Mouse (Mus musculus): ENCODE measurements around the gene Gm572. TPM values are rescaled to one million over a fixed set of nuclear protein-coding genes. Genes with fewer than 3 reads are reported as not detected.

Gm572 gene
- polyA plus RNA-seq, 1 experiment = 0.07 TPM

DNA sequence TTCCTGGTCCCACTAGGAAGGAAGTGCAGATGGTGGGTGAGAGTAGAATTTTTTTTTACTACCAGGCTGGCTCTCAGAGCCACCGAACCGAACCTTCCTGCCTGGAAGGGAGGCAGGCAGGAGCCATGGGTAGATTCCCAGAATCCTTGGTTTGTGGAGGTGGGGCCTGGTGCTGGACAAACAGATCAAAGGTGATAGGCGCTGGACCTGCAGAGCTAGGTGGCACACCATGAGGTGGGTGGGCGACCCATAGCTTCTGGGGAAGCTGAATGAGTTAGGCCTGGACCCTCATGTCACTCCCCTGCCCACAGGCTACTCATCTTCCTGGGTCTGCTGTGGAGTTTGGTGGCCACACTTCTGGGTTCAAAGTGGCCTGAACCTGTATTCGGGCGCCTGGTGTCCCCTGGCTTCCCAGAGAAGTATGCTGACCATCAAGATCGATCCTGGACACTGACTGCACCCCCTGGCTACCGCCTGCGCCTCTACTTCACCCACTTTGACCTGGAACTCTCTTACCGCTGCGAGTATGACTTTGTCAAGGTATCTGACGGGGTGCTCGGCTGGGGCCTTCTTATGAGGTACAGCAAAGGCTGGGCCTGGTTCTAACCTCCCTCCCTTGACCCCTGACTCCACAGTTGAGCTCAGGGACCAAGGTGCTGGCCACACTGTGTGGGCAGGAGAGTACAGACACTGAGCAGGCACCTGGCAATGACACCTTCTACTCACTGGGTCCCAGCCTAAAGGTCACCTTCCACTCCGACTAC lies 40.6 kb upstream of the Gm572 start, which contains the start of gene Masp2:
Masp2 (plus strand) TSS at position 198 of the 764 bp plus-strand sequence.
- Histone ChIP-seq H3K36me3 (ENCODE audit: control insufficient read depth, insufficient read depth, low read length) (0 out of 2 replicates have a peak, but pooled peaks cover 2% of the 10 kb centered on the region), H3K27ac (ENCODE audit: insufficient read depth, low read length) (no peak within 1 kb of the TSS), H3K4me1 (ENCODE audit: control insufficient read depth, insufficient read depth, insufficient read length) (no peaks in the 10 kb centered on the region), H3K4me3 (ENCODE audit: extremely low read depth, insufficient read depth, insufficient read length) (no peak within 1 kb of the TSS), H3K27me3 (ENCODE audit: control insufficient read depth, insufficient read depth, low read length) (no peaks in the 10 kb centered on the region)
- no peak for DNase-seq (ENCODE audit: low read depth in 1 of 2, low spot score in 2 of 2)
- TF ChIP-seq CTCF (IDR thresholded peaks at IDR 0.05; ENCODE audit: extremely low read depth, insufficient read depth, insufficient read length, insufficient replicate concordance) (no peak), POLR2A (IDR thresholded peaks at IDR 0.05; ENCODE audit: low read depth, low read length) (no peak)
- WGBS = 82% methylated on average over 14 of the region's 14 CpGs

DNA sequence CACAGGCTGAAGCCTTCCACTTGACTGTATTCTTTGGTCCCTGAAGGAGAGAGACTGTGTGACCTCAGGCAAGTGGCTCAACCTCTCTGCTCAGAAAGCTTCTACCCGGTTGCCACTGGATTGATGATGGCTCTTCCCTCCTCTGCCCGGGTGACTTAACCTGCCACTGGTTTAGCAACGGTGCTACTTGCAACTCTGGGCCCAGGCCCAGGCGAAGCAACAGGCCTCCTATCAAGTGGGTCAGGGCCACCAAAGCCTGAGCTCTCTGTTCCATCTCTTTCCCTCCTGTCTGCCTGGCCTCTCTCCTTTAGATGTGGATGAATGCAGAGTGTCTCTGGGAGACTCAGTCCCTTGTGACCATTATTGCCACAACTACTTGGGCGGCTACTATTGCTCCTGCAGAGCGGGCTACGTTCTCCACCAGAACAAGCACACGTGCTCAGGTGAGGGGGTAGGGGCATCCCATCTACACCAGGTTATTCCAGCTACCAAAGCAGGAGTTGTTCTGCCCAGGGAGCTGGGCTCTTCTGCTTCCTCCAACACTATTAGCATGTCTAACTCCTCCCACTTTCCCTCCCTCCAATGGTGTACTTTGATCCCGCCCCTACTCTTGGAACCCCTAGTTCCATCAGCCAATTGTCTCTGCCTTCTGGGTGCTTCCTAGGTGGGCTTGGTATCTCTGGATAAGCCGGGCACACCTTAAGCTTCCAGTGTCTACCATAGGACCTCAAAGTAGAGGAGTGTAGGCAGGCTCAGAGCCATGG lies 39.6 kb upstream of the Gm572 start:
- H3K27me3 ChIP-seq (ENCODE audit: control insufficient read depth, insufficient read depth, low read length) = no peaks in the 10 kb centered on the region
- no peak overlapping the region for H3K4me3 ChIP-seq (ENCODE audit: extremely low read depth, insufficient read depth, insufficient read length)
- WGBS = 88% methylated on average over 10 of the region's 10 CpGs
- TF ChIP-seq CTCF (IDR thresholded peaks at IDR 0.05; ENCODE audit: extremely low read depth, insufficient read depth, insufficient read length, insufficient replicate concordance) = no peak
- no peak for TF ChIP-seq POLR2A (IDR thresholded peaks at IDR 0.05; ENCODE audit: low read depth, low read length)
- no peak overlapping the region for H3K27ac ChIP-seq (ENCODE audit: insufficient read depth, low read length)
- no peaks in the 10 kb centered on the region for H3K4me1 ChIP-seq (ENCODE audit: control insufficient read depth, insufficient read depth, insufficient read length)
- DNase-seq (ENCODE audit: low read depth in 1 of 2, low spot score in 2 of 2) = no peak
- 0 out of 2 replicates have a peak, but pooled peaks cover 2% of the 10 kb centered on the region for H3K36me3 ChIP-seq (ENCODE audit: control insufficient read depth, insufficient read depth, low read length)

DNA sequence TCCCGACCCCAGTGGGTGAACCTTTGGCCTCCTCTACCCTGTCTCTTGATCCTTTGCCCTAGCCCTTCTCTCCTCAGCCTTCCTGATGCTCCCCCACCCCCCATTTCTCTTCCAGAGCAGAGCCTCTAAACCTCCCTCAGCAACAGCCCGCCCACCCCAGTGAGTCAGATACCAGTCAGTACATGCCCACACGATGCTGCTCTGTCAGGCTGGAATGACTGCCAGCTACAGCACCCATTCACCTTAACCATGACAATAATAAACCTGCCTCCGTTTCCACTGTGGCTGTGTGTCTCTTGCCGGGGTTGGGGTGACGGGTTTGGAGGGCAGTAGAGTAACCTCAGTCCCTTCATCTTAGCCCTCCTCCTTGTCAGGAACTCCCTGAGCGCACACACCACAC lies 39.0 kb upstream of the Gm572 start:
- Histone ChIP-seq H3K4me3 (ENCODE audit: extremely low read depth, insufficient read depth, insufficient read length) (no peak overlapping the region), H3K27me3 (ENCODE audit: control insufficient read depth, insufficient read depth, low read length) (no peaks in the 10 kb centered on the region), H3K27ac (ENCODE audit: insufficient read depth, low read length) (no peak overlapping the region), H3K4me1 (ENCODE audit: control insufficient read depth, insufficient read depth, insufficient read length) (no peaks in the 10 kb centered on the region), H3K36me3 (ENCODE audit: control insufficient read depth, insufficient read depth, low read length) (no peaks in the 10 kb centered on the region)
- no peak for DNase-seq (ENCODE audit: low read depth in 1 of 2, low spot score in 2 of 2)
- no peak for TF ChIP-seq CTCF (IDR thresholded peaks at IDR 0.05; ENCODE audit: extremely low read depth, insufficient read depth, insufficient read length, insufficient replicate concordance)
- no peak for TF ChIP-seq POLR2A (IDR thresholded peaks at IDR 0.05; ENCODE audit: low read depth, low read length)
- 80% methylated on average over 7 of the region's 7 CpGs for WGBS

DNA sequence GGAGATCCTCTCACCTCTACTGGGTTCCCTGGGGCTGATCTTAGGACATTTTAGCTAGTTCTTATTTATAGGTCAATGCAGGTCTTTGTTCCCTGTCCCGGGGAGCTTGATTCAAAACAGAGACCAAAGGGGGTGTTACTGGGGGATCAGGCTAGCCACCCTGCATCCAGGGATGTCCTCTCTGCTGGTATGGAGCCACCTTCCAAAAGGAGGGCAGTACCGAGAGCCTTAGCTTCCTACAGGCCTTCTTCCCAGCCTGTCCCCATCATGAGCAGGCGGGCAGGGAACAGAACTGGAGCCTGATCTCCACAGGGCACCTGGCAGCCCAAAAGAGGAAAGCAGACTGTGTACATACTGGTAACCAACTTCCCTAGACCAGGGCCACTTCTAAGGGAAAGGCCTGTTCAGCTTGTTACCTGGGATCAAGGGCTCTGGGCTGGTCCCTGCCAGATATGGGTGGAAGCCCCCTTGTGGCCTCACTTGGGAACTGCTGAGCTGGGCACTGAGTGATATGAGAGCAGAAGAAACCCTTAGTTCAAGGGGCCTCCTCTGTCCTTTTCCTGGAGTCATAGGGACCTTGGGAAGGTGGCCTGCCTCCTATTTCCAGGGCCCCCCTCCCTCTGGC lies 38.5 kb upstream of the Gm572 start:
- H3K36me3 ChIP-seq (ENCODE audit: control insufficient read depth, insufficient read depth, low read length) = no peaks in the 10 kb centered on the region
- TF ChIP-seq POLR2A (IDR thresholded peaks at IDR 0.05; ENCODE audit: low read depth, low read length) (no peak), CTCF (IDR thresholded peaks at IDR 0.05; ENCODE audit: extremely low read depth, insufficient read depth, insufficient read length, insufficient replicate concordance) (peak; percentile 53; the same call in 1 of the 2 replicates)
- DNase-seq (ENCODE audit: low read depth in 1 of 2, low spot score in 2 of 2) = peak; percentile 22 to 62
- H3K27me3 ChIP-seq (ENCODE audit: control insufficient read depth, insufficient read depth, low read length) = no peaks in the 10 kb centered on the region
- H3K4me3 ChIP-seq (ENCODE audit: extremely low read depth, insufficient read depth, insufficient read length) = no peak overlapping the region
- no peaks in the 10 kb centered on the region for H3K4me1 ChIP-seq (ENCODE audit: control insufficient read depth, insufficient read depth, insufficient read length)
- WGBS = 96% methylated on average over 3 of the region's 3 CpGs
- H3K27ac ChIP-seq (ENCODE audit: insufficient read depth, low read length) = no peak overlapping the region

DNA sequence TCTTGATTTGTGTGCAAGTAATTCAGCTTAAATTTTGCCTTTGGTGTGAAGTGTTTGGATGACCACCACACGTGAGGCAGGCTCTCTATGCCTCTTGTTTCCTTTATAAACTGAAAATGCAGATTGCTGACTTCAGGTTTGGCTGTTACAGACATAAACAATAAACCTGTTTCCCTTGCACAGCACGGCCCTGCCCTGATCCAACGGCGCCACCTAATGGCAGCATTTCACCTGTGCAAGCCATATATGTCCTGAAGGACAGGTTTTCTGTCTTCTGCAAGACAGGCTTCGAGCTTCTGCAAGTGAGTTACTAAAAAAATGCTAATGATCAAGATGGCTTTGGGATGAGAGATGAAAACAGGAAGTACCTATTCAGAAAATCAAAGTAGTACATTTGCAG lies 35.4 kb upstream of the Gm572 start:
- no peaks in the 10 kb centered on the region for H3K27me3 ChIP-seq (ENCODE audit: control insufficient read depth, insufficient read depth, low read length)
- TF ChIP-seq CTCF (IDR thresholded peaks at IDR 0.05; ENCODE audit: extremely low read depth, insufficient read depth, insufficient read length, insufficient replicate concordance) (peak; percentile 91; the same call in 1 of the 2 replicates), POLR2A (IDR thresholded peaks at IDR 0.05; ENCODE audit: low read depth, low read length) (no peak)
- H3K36me3 ChIP-seq (ENCODE audit: control insufficient read depth, insufficient read depth, low read length) = no peaks in the 10 kb centered on the region; the same call in 1 of the 2 replicates
- peak; percentile 40 to 75 for DNase-seq (ENCODE audit: low read depth in 1 of 2, low spot score in 2 of 2)
- H3K27ac ChIP-seq (ENCODE audit: insufficient read depth, low read length) = no peak overlapping the region
- H3K4me3 ChIP-seq (ENCODE audit: extremely low read depth, insufficient read depth, insufficient read length) = no peak overlapping the region
- 11% methylated on average over 5 of the region's 5 CpGs for WGBS
- no peaks in the 10 kb centered on the region for H3K4me1 ChIP-seq (ENCODE audit: control insufficient read depth, insufficient read depth, insufficient read length)

DNA sequence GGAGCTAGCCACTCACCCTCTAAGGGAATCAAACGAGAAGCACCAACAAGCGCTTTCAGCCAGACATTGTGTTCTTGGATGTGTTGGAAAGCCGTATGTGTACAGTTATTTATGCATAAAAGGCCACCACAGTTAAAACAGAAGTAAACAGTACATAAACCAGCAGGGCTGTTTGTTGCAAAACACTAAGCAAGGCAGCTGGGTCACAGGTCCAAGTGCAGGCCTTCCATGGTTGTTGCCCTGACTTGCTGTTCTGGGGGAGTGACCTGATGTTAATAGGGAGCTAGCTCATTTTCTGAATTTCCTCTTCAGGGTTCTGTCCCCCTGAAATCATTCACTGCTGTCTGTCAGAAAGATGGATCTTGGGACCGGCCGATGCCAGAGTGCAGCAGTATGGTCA lies 33.3 kb upstream of the Gm572 start:
- WGBS = 91% methylated on average over 5 of the region's 5 CpGs

More for the DNA sequence above, 33.3 kb upstream of the Gm572 start:
- Histone ChIP-seq H3K27ac (ENCODE audit: insufficient read depth, low read length) (no peak overlapping the region), H3K36me3 (ENCODE audit: control insufficient read depth, insufficient read depth, low read length) (peaks cover 13% of the 10 kb centered on the region), H3K27me3 (ENCODE audit: control insufficient read depth, insufficient read depth, low read length) (no peaks in the 10 kb centered on the region), H3K4me1 (ENCODE audit: control insufficient read depth, insufficient read depth, insufficient read length) (no peaks in the 10 kb centered on the region), H3K4me3 (ENCODE audit: extremely low read depth, insufficient read depth, insufficient read length) (no peak overlapping the region)
- TF ChIP-seq CTCF (IDR thresholded peaks at IDR 0.05; ENCODE audit: extremely low read depth, insufficient read depth, insufficient read length, insufficient replicate concordance) (no peak), POLR2A (IDR thresholded peaks at IDR 0.05; ENCODE audit: low read depth, low read length) (no peak)
- no peak for DNase-seq (ENCODE audit: low read depth in 1 of 2, low spot score in 2 of 2)

All from spleen, adult 2 months (tissue).